Mouse (Mus musculus) midbrain, embryonic 12.5 days (tissue): ENCODE results near the gene Plaur. TPM values are rescaled to one million over a fixed set of nuclear protein-coding genes. Genes with fewer than 3 reads are reported as not detected.
"Not testable (repeated sequence)": the region's sequence is repeated elsewhere in the genome, so short reads cannot be mapped to it uniquely, and the experiment has no call there.

ENCODE experiments used
- ATAC-seq: fragments of 200-750 bp; cut with Nextera tagmentation; 2 replicates; pipeline ENCODE4 v1.8.0; 2017; ENCODE audit warnings: low read depth, moderate TSS enrichment, moderate library complexity; ENCODE audit not compliant: low FRiP score
- H3K27ac ChIP-seq: fragments of 300-500 bp; sonication (generic); replicated peaks from 2 replicates; pipeline ENCODE4 v1.5.1; 2016; ENCODE audit warnings: mild to moderate bottlenecking
- H3K27me3 ChIP-seq: fragments of 300-500 bp; sonication (generic); 2 replicates; pipeline ENCODE4 v1.6.1; 2016; ENCODE audit warnings: mild to moderate bottlenecking
- H3K36me3 ChIP-seq: fragments of 300-500 bp; sonication (generic); 2 replicates; pipeline ENCODE4 v1.6.1; 2016
- H3K4me1 ChIP-seq: fragments of 300-500 bp; sonication (generic); 2 replicates; pipeline ENCODE4 v1.6.1; 2016
- H3K4me2 ChIP-seq: fragments of 300-500 bp; sonication (generic); replicated peaks from 2 replicates; pipeline ENCODE4 v1.6.1; 2016; ENCODE audit warnings: mild to moderate bottlenecking, moderate library complexity
- H3K4me3 ChIP-seq: fragments of 300-500 bp; sonication (generic); 2 replicates; pipeline ENCODE4 v1.5.1; 2016; ENCODE audit warnings: mild to moderate bottlenecking
- H3K9ac ChIP-seq: fragments of 300-500 bp; sonication (generic); replicated peaks from 2 replicates; pipeline ENCODE4 v1.6.1; 2016; ENCODE audit warnings: mild to moderate bottlenecking, moderate library complexity
- H3K9me3 ChIP-seq: fragments of 300-500 bp; sonication (generic); 2 replicates; pipeline ENCODE4 v1.6.1; 2016; ENCODE audit warnings: mild to moderate bottlenecking
- WGBS: fragments of 180-500 bp; shearing (Covaris S2); methylation state at CpG from one replicate; pipeline ENCODE4 v1.1.7; 2016; 5-methylcytosine and 5-hydroxymethylcytosine counted together
- polyA plus RNA-seq: library from polyadenylated mRNA; unstranded; fragments of >200 nt; fragmentation: Nextera tagmentation; extraction: Ambion mirVana; gene quantifications from 2 replicates; pipeline ENCODE4 v1.2.1, GENCODE M21; 2016

The Plaur gene
- polyA plus RNA-seq, 1 experiment from 2014 or later: 1.2 TPM

DNA sequence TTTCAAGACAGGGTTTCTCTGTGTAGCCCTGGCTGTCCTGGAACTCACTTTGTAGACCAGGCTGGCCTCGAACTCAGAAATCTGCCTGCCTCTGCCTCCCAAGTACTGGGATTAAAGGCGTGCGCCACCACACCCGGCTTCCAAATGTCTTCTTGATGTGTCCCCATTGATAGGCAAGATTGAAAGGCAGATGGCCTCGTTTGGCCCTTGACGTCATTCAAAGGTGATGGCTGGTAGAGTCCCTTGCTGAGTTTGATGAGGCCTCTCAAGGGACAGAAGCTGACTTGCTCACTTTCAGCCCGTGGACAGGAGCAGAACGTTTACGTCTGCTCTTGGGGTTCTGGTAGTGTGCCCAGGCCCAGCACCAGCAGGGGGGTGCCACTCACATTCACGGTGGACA, 57.8 kb downstream of the Plaur start:
- 90% methylated on average over 10 of the region's 10 CpGs for WGBS
- H3K27ac ChIP-seq: not testable (repeated sequence)

DNA sequence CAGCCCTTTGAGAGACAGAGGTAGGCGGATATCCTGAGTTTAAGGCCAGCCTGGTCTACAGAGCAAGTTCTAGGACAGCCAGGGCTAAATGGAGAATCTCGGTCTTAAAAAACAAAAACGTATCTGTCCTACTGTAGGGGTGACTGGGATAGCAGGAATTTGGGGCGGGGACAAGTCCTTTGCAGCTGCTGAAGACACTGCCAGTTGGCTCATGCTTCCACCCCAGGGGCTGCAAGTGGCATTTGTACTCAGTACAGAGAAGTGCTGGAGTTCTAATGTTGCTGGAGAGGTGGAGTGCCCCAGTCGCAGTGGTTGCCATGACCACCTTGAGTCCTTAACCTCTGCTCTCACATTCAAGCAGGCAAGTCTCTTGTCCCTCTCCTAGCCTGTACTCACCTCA, 60.5 kb downstream of the Plaur start:
- Histone ChIP-seq H3K4me2 (no peak overlapping the region), H3K9ac (no peak overlapping the region), H3K4me3 (no peak overlapping the region), H3K4me1 (no peaks in the 10 kb centered on the region), H3K27me3 (no peaks in the 10 kb centered on the region), H3K36me3 (peaks cover 15% of the 10 kb centered on the region), H3K9me3 (no peaks in the 10 kb centered on the region), H3K27ac (no peak overlapping the region)
- ATAC-seq: no peak
- 63% methylated on average over 5 of the region's 5 CpGs for WGBS

More for the DNA sequence above, 57.8 kb downstream of the Plaur start:
- not testable (repeated sequence) for H3K4me2 ChIP-seq, H3K4me1 ChIP-seq, ATAC-seq, H3K9me3 ChIP-seq, H3K27me3 ChIP-seq, H3K4me3 ChIP-seq, H3K9ac ChIP-seq
- peaks cover 40% of the 10 kb centered on the region for H3K36me3 ChIP-seq

DNA sequence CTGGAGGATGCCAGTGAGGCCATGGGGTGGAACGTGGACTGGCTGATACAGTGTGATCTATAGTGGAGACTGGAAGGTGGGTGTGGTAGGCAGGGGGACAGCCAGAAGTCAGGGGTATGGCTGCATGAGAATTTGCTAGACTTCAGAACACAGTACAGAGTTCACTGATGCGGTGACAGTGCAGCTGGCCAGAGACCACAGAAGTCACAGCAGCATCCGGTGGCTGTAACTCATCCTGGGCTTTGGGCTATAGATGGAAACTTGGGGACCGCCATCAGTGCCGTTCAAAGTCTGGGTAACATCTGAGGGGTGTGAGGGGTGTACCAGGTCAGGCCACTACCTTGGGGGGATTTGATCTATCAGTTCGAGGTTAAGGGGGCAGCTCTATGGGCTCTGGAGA, 61.4 kb downstream of the Plaur start:
- no peaks in the 10 kb centered on the region for H3K4me1 ChIP-seq
- H3K9ac ChIP-seq: no peak overlapping the region
- ATAC-seq: no peak
- no peaks in the 10 kb centered on the region for H3K27me3 ChIP-seq
- H3K27ac ChIP-seq: no peak overlapping the region
- H3K9me3 ChIP-seq: no peaks in the 10 kb centered on the region
- 83% methylated on average over 6 of the region's 6 CpGs for WGBS
- no peak overlapping the region for H3K4me2 ChIP-seq
- H3K4me3 ChIP-seq: no peak overlapping the region
- H3K36me3 ChIP-seq: peaks cover 7% of the 10 kb centered on the region

DNA sequence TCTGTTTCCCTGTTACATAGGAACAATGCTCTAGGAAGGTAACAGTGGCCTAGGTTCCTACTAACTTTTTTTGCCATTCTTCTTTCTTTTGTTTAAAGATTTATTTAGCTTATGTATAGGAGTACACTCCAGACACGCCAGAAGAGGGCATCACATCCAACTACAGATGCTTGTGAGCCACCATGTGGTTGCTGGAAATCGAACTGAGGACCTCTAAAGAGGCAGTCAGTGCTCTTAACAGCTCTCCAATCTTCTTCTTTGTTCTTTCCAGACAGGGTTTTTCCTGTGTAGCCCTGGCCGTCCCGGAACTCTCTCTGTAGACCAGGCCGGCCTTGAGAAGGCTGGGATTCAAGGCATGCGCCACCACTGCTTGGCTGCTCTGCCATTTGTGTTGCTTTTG, 62.7 kb downstream of the Plaur start:
- H3K27ac ChIP-seq: no peak overlapping the region
- 0 out of 2 replicates have a peak, but pooled peaks cover 6% of the 10 kb centered on the region for H3K36me3 ChIP-seq
- H3K27me3 ChIP-seq: no peaks in the 10 kb centered on the region
- 80% methylated on average over 6 of the region's 6 CpGs for WGBS
- no peak for ATAC-seq
- no peaks in the 10 kb centered on the region for H3K9me3 ChIP-seq
- H3K9ac ChIP-seq: no peak overlapping the region
- no peak overlapping the region for H3K4me3 ChIP-seq
- peaks cover 9% of the 10 kb centered on the region for H3K4me1 ChIP-seq
- no peak overlapping the region for H3K4me2 ChIP-seq

Other genes with a start within 250 kb of the Plaur start
- 3.8 and 5.2 TPM in 2 replicates for gene Zfp109, start 224.9 kb upstream of the Plaur start, polyA plus RNA-seq
- gene Zfp108, start 207.7 kb upstream of the Plaur start, polyA plus RNA-seq: 3.8 and 4.8 TPM in 2 replicates
- 7.1 and 7.7 TPM in 2 replicates for gene Zfp93, start 192.1 kb upstream of the Plaur start, polyA plus RNA-seq
- gene Zfp61, start 161.3 kb upstream of the Plaur start, polyA plus RNA-seq: 45.1 and 45.4 TPM in 2 replicates
- 16.6 and 18.1 TPM in 2 replicates for gene Zfp94, start 145.8 kb upstream of the Plaur start, polyA plus RNA-seq
- gene Tescl, start 128.5 kb upstream of the Plaur start, polyA plus RNA-seq: not detected in 2 replicates
- not detected in 2 replicates for gene Lypd5, start 113.3 kb upstream of the Plaur start, polyA plus RNA-seq
- gene Kcnn4, start 92.2 kb upstream of the Plaur start, polyA plus RNA-seq: 1.1 and 1.8 TPM in 2 replicates
- 30.9 and 32.4 TPM in 2 replicates for gene Smg9, start 62.9 kb upstream of the Plaur start, polyA plus RNA-seq
- not detected in 2 replicates for gene Irgc1, start 10.2 kb upstream of the Plaur start, polyA plus RNA-seq
- gene Cadm4, start 19.5 kb downstream of the Plaur start, polyA plus RNA-seq: 38.8 and 43.6 TPM in 2 replicates
- 163 and 178 TPM in 2 replicates for gene Zfp428, start 44.5 kb downstream of the Plaur start, polyA plus RNA-seq
- 2.1 and 2.3 TPM in 2 replicates for gene AC161166.1, start 50.0 kb downstream of the Plaur start, polyA plus RNA-seq
- gene Irgq, start 68.2 kb downstream of the Plaur start, polyA plus RNA-seq: 30.4 and 31.5 TPM in 2 replicates
- gene Pinlyp, start 83.6 kb downstream of the Plaur start, polyA plus RNA-seq: not detected in 2 replicates
- 89.8 and 101 TPM in 2 replicates for gene Xrcc1, start 83.8 kb downstream of the Plaur start, polyA plus RNA-seq
- gene Ethe1, start 125.1 kb downstream of the Plaur start, polyA plus RNA-seq: 13.7 and 14.8 TPM in 2 replicates
- 3.1 and 3.7 TPM in 2 replicates for gene Zfp575, start 125.2 kb downstream of the Plaur start, polyA plus RNA-seq
- not detected in 2 replicates for gene Phldb3, start 148.3 kb downstream of the Plaur start, polyA plus RNA-seq
- gene Lypd3, start 174.1 kb downstream of the Plaur start, polyA plus RNA-seq: 0.68 and 0.73 TPM in 2 replicates
- not detected in 2 replicates for gene Tex101, start 214.2 kb downstream of the Plaur start, polyA plus RNA-seq
- not detected in 2 replicates for gene BC049730, start 246.8 kb downstream of the Plaur start, polyA plus RNA-seq